Mouse (Mus musculus) adrenal gland (tissue): ENCODE results near the gene Phyhipl.

Source experiments
- intact Hi-C: fragments of 180-260 bp; cut with DNase I; formaldehyde crosslinking; loops from one replicate; pipeline ENCODE4 v1.15.1; 2025

Gene Phyhipl

DNA sequence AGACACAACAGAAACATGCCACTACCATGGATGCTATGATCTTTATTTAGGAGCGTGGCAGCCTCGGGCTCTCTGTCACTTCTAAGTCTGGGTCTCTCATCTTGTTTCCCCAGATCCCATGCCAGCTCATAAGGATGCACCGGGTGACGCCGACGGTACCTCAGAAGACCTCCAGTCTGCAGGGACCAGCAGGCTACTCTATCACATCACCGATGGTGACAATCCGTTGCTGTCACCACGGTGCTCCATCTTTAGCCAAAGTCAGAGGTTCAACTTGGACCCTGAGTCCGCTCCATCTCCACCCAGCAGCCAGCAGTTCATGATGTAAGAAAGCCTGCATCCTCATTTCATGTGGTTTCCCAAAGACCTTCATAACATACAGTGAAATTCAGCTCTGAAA, 121.2 kb downstream of the Phyhipl start:
- intact Hi-C loops = no loop called here

DNA sequence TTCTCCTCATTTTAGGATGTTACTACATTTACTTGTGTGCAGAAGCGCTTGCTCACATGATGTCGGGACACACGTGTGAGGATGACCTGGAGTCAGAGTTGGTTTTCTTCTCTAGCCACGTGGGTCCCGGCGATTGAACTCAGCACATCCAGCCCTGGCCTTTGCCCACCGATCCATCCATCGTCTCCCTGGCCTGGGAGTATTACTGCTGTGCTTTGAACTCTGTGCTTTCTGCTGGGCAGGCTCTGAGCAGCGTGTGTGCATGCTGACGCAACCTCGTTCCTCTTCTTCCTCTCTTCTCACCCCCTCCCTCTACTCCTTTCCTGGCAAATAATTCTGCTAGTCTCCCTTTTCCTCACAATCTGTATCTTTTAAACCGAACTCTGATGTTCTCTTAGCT, 121.8 kb downstream of the Phyhipl start:
- intact Hi-C loops = no loop called here

DNA sequence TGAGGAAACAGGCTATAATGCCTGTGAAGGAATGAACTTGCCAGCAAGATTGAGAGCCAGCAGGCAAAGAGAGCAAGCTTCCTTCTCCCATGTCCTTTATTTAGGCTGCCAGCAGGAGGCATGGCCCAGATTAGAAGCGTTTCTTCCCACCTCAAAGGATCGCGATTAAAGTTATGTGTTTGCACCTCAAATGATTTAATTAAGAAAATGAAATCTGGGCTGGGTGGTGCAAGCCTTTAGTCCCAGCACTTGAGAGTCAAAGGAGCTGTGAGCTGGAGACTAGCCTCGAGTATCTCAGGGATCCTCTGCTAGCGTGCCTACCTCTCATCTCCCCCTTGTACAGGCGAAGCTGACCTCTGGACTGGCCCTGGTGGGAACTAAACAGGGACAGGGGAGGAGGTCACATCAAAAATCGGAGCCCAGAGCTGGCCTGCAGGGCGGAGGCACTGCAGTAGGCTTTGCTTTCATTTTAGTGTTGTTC, 122.4 kb downstream of the Phyhipl start:
- intact Hi-C loops = no loop called here

DNA sequence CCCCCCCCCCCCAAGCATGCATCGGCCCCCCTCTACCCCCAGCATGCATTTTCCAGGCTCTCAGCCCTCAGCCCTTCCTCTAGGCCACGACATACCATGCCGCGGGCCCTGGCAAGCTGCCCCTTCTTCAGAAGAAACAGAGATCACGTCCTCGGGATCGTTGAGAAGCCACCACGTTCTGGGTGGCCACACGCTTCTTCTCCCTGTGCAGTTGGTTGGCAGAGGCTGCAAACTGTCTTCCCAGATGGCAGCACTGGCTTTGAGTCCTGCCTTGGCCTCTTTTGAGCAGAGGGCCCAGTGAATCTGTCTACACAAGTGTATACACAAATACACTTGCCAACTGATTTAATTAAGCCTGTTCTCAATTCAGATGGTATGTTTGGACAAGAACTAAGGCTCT, 123.5 kb downstream of the Phyhipl start:
- intact Hi-C loops = no loop called here

DNA sequence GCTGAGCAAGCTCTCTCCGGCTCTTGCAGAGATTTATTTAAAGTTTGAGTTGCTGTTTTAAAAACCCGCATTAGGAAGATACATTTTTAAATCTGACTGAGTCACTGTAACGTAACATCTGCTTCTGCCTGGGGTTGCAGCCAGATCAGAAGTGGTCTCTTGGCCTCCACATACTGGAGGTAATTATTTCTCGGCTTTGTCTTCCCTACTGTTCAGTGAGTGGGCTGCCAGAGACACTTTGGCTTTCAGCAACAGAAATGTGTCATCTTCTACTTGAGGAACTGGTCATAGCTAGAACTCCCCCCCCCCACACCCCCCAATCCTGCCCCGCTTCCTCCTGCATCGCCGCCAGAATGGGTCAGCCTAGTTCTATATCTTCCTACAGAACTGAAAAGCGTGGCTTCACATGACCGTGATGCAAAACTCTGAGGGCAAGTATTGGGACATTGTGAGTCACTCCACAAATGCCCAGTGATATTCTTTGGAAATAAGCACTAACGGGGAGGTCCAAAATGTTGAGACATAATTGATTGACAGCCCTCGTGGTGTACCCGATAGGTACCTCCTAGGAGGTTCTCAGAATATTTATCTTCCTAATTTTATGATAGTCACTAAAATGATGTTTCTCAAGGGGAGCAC, 125.5 kb downstream of the Phyhipl start:
- intact Hi-C loops = no loop called here

DNA sequence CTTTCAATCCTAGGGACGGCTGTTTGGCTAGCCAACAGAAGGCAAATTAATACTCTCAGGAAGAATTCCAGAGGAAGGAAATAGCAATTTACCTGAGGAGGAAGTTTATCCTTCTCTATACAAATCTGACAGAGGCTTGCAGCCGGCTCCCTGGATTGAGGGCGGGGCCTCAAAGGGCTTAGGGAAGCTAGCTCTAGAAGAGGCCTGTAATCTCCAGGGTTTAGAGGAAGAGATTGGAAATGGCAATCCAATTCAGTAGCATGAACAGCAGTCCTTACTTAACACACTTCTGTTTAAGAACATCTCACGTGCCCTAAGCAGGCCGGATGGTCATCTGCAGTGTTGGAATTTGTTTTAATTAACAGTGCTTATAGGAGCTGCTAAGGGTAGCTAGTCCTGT, 134.4 kb downstream of the Phyhipl start:
- intact Hi-C loops = no loop called here

DNA sequence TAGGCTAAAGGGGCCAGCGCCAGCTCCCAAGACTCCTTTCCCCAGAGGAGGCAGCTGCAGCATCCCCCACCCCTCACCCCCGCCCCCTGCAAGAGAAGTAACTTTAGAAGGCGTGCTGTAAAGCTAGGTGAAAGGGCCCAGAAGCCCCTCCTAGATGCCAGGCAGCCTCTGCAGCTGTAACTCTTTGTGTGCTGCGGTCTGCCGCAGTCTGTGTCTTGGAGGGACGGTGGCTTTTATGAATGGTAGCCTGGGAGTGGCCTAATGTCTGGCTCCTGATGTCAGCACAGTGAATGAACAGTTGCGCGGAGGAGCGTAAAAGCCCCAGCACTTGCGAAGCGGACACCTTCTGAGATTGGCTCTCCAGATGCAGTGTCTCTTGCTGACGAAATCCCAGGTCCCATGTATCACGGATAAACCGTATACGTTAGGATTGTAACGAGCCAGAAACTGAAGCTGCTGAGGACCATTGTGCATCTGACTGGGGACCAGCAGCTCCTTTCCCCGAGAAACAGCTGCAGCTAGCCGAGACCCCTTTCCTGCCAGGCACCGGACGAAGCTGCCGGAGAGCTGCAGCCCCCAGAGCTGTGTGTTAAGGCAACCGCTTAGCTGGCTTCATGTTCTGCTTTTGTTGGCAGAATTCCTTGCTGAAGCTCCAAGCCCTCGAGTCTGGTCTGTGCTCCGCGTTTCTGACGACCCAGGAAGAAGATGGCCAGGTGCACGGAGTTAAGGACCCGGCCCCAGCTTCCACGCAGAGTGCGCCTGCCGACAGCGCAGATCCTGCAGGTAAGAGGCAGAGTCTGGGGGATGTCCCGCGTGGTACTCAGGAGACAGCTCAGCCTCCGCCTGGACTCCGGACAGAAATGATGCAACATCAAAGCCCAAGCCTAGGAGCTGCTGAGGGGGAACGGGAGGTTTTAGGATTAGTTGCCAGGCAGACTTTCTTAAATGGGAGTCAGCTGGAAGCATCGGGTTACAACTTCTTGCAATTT, 135.3 kb downstream of the Phyhipl start:
- intact Hi-C loops = no loop called here

DNA sequence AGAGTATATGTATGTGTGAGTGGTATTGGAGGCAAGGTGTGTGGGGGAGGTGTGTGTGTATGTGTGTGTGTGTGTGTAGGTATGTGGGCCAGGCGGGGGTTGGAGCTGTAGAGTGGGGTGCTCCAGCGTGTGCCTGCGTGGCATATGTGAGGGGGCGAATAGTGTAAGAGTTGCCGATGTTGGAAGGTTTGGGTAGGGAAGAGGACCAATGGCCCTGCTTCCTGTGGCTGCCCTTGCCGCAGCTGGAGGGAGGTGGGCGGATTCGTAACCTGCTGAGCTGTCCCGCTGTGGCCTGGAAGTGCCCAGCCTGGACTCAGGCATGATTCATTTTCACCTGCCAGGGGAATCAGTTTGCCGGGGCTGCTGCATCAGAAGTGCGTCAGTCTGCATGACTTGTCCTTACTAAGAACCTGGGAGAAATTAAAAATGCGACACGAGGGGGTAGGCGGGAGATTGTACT, 136.1 kb downstream of the Phyhipl start:
- intact Hi-C loops = no loop called here

DNA sequence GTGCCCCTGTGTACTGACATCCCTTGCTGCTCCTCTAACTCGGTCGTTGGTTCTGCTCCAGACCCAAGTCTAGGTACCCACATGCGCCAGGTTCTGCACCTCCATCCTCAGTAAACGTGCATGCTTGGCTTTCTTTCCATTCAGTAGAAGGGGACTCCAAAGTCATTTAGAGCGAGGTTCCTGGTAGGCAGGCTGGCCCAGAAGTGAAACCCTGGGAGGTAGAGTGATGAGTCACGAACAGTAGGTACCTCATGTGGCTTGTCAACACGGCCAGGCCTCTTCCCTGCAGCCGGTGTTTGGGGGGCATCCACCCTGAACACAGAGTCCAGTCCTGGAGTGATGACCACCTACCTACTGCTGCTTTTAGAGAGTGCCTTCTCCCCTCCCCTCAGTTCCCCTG, 139.1 kb downstream of the Phyhipl start:
- intact Hi-C loops = no loop called here

DNA sequence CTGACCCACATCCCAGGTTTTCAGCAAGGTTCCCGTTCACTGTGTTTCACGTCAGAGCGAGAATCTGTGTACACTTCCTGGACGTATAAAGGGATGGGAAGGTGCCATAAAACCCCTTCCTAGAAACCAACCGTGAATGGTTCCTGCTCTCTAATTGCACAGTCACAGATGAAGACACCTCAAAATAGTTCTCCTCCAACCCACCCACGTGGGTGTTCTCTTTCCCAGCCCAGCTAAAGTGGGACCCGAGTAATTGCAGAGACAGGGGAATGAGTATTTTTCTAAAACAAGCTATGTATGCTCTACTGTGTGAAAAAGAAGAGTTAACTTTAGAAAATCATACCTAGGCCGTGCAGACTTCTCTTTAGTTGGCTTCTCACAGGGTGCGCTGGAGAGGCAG, 140.9 kb downstream of the Phyhipl start:
- intact Hi-C loops = no loop called here

DNA sequence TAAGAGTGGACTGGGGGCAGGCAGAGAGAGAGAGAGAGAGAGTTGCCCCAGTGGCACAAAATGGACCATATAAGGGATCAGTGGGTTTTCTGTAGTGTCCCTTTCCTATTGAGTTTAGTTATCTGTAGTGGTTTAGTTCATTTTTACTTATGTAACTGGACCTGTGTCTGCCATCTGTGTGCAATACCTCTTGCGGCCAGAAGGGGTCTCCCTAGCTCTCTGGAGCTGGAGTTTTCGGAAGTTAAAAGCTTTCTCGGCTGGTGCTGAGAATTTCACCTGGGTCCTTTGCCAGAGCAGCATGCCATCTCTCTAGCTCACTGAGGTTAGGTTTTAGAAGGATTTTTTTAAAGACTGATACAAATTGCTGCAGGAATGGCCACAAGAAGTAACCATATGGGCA, 147.9 kb downstream of the Phyhipl start:
- intact Hi-C loops = loop anchor here (2.0 kb wide), 1 partner anchor 139 kb away; no protein-coding TSS in a partner anchor
